Mouse (Mus musculus) megakaryocyte, adult 5-6 weeks (primary cell): Measurements from ENCODE around the gene Llgl2. TPM values are rescaled to one million over a fixed set of nuclear protein-coding genes. Genes with fewer than 3 reads are reported as not detected.
"Not testable (repeated sequence)": the region's sequence is repeated elsewhere in the genome, so short reads cannot be mapped to it uniquely, and the experiment has no call there.

ENCODE experiments used
- ATAC-seq: 2 replicates; pipeline ENCODE4 v1.8.0; 2016; ENCODE audit warnings: mild to moderate bottlenecking, inconsistent platforms; ENCODE audit not compliant: poor library complexity, severe bottlenecking
- total RNA-seq, 2 experiments: library from RNA; stranded (forward) in 1 of 2; stranded (reverse) in 1 of 2; fragments of 153-499, 151-499 nt in 1 of 2; fragments of 221-1000, 200-1000 nt in 1 of 2; gene quantifications; 2 replicates each; pipeline versions ENCODE4 v1.2.3 to v1.2.4; 2015 to 2017

Llgl2 gene
- total RNA-seq, 2 experiments from 2014 or later: 3.4 to 5.2 TPM

GRCm38 (mm10) chr11:115832523-115832922, 8.7 kb downstream of the Llgl2 start:
- ATAC-seq: no peak

GRCm38 (mm10) chr11:115833021-115833513, 9.2 kb downstream of the Llgl2 start:
- ATAC-seq: no peak

DNA sequence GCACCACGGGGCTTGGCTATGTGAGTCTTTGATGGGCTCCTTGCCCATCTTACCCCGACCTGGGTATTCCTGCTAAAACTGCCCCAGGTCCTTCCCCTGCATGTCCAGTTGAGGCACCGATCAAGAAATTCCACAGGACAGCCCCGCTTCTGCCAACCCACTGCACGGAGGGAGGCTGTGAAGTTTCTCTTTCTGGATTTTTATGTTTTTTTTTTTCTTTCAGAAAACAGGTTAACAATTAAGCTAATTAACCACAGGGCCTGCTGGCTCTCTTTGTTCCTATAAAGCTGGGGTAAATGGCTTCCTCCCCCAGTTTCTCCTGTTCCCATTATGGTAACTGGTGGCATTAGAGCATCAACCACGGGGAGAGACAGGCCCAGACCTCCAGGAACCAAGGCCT, 10.2 kb downstream of the Llgl2 start:
- no peak for ATAC-seq

- ATAC-seq: no peak
These were observed 13.0 kb downstream of the Llgl2 start for GRCm38 (mm10) chr11:115836656-115837395.

GRCm38 (mm10) chr11:115837606-115838345, 13.9 kb downstream of the Llgl2 start:
- no peak for ATAC-seq

- no peak for ATAC-seq
These were observed 15.1 kb downstream of the Llgl2 start for GRCm38 (mm10) chr11:115838895-115839311.

GRCm38 (mm10) chr11:115839732-115840131, 15.9 kb downstream of the Llgl2 start:
- no peak for ATAC-seq

- ATAC-seq: no peak
These were observed 17.2 kb downstream of the Llgl2 start for GRCm38 (mm10) chr11:115841044-115841443.

GRCm38 (mm10) chr11:115841961-115842550, 18.2 kb downstream of the Llgl2 start:
- no peak for ATAC-seq

DNA sequence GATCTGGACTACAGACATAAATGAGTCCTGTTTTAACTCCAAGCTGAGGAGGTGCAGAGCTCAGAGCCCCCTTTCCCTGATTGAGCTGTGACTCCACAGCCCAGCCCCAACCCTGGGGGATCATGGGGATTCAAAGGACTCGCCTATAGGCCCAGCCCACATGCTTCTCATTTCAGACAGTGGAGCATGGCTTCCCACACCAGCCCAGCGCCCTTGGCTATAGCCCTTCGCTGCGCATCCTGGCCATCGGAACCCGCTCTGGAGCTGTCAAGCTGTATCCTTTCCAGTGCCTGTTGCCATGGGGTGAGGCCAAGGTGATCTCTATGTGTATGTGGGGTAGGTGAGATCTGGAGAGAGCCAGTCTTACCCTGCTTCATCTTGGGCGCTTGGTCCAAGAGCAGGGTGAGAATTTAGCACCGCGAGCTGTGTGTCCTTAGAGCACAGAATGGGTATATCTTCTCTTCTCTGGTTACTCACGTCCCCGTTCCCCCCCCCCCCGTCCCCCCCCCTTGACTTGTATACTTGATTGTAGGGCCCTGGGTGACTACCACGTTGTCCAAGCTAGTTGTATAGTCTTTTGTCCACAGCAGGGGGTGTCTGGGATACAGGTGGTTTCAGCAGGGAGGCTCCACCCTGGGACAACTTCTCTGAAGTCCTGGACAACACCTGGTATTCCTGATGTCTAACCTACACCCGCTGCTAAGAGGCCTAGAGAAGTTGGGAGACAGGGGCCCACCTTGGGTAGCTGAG, 19.5 kb downstream of the Llgl2 start:
- ATAC-seq: no peak

GRCm38 (mm10) chr11:115843891-115844239, 20.0 kb downstream of the Llgl2 start:
- ATAC-seq: no peak

- ATAC-seq: no peak
These were observed 20.4 kb downstream of the Llgl2 start for GRCm38 (mm10) chr11:115844240-115844639.

GRCm38 (mm10) chr11:115845819-115846218, 22.0 kb downstream of the Llgl2 start:
- ATAC-seq: no peak

DNA sequence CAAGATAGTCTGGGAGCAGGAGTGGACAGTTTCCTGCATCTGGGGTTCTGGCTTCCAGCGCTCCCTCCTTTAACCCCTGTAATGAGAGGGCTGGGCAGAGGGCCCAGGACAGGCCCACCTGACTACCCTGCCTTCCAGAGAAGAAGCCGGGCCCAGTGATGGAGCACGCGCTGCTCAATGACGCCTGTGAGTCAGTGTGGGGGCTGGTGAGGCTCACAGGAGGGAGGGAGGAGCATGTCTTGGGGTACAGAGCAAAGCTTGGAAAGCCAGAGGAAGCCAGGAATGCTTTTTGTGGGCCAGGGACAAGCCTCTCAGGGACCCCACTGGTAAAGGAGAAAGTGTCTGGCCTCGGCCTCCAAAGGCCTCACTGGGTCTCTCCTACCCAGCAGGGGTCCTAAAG, 30.8 kb downstream of the Llgl2 start:
- no peak for ATAC-seq

- ATAC-seq: not testable (repeated sequence)
These were observed 33.3 kb downstream of the Llgl2 start for GRCm38 (mm10) chr11:115857146-115857545.

- no peak for ATAC-seq
These were observed 34.1 kb downstream of the Llgl2 start for GRCm38 (mm10) chr11:115857936-115858335.

DNA sequence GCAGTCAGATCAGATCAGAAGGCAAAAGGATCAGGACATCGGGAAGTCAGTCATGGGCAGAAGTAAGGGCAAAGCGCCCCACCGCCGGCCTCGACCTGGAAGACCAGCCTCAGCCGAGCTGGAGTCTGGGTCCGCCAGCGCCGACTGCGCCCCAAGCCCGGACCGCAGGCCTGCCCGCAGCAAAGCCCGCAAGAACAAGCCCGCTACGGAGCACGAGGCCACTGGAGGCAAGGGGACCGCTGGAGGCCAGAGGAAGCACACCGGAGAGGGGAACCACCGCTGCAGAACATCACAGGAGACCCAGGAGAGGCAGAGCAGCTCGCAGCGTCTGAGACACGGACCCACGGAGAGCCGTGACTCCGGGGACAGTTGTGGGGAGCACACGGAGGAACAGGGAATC, 34.5 kb downstream of the Llgl2 start, which contains the start of gene Myo15b:
Gene Myo15b (plus strand): TSS at position 53 of the 400 bp plus-strand sequence.
- no peak for ATAC-seq

- ATAC-seq: peak; percentile 87
These were observed 35.5 kb downstream of the Llgl2 start for GRCm38 (mm10) chr11:115859143-115859945.

DNA sequence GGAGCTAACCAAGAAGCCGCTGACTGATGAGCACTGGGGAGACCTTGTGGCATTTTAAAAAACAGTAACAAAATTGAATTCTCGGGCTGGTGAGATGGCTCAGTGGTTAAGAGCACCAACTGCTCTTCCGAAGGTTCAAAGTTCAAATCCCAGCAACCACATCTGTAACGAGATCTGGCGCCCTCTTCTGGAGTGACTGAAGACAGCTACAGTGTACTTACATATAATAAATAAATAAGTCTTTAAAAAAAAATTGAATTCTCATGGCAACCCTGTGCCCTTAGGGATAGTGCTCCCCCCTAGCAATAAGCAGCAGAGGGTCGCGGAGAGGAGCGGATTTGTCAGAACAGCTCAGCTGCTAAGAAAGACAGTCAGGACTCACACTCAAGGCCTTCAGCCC, 40.0 kb downstream of the Llgl2 start:
- no peak for ATAC-seq

DNA sequence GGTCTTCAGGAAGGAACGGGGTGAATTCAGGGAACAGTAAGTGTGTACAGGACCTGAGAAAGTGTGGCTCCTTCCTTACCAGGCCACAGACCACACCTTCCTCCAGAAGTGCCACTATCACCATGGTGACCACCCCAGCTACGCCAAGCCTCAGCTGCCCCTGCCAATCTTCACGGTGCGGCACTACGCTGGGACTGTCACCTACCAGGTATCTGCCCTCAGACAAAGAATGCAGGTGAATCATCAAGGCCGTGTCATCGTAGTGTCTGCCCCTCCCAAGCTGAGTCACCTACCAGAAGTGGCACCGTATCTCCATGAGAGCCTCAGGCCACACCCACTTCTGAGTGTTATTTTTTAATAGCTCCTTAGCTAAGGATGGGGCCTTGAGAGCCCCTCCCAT, 45.5 kb downstream of the Llgl2 start:
- peak; percentile 45 for ATAC-seq
